Mouse (Mus musculus) ES-Bruce4 (cell line): ENCODE measurements around the gene D430042O09Rik.

Experiments
- CTCF ChIP-seq: IDR thresholded peaks from one replicate; pipeline ENCODE4 v1.8.1; 2011; ENCODE audit warnings: low read depth, low read length
- EP300 ChIP-seq: IDR thresholded peaks from 2 replicates; pipeline ENCODE4 v1.6.1; 2011; ENCODE audit warnings: low read depth, low read length; ENCODE audit not compliant: insufficient read depth
- POLR2A ChIP-seq: IDR thresholded peaks from one replicate; pipeline ENCODE4 v1.8.1; 2011; ENCODE audit warnings: low read length; ENCODE audit not compliant: insufficient read depth

DNA sequence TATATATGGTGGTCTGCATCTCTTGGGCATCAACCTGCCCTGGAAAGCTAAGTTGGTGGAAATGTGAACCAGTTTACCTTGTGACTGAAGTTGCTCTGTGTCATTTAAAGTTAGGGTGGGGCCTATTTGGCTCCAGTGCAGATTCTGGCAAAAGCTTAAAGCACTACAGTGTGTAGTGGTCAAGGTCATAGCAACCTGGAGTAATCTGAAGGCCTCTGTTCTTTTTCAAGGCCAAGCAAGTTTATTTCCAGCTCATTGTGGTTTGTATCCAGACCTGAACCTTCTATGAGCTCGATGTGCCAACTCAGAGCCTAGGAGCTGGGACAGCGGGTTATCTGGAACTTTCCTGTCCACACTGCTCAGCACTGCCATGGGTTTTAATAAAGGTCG lies 45.6 kb downstream of the D430042O09Rik start:
- TF ChIP-seq CTCF (no peak), EP300 (no peak), POLR2A (no peak)
